Mouse (Mus musculus) telencephalon, adult 2 months (tissue): ENCODE measurements around the gene Ms4a10.

Experiments
- DNase-seq: peaks from one replicate; pipeline ENCODE4 v3.0.0-alpha.2; 2011; ENCODE audit warnings: low read depth, low spot score

Ms4a10 gene

GRCm38 (mm10) chr19:10974238-10974865, at the start of gene Ms4a10:
Gene Ms4a10 (minus strand): TSS chr19:10974670.
- DNase-seq = no peak

GRCm38 (mm10) chr19:11022382-11022781, 47.9 kb upstream of the Ms4a10 start:
- DNase-seq = no peak

DNA sequence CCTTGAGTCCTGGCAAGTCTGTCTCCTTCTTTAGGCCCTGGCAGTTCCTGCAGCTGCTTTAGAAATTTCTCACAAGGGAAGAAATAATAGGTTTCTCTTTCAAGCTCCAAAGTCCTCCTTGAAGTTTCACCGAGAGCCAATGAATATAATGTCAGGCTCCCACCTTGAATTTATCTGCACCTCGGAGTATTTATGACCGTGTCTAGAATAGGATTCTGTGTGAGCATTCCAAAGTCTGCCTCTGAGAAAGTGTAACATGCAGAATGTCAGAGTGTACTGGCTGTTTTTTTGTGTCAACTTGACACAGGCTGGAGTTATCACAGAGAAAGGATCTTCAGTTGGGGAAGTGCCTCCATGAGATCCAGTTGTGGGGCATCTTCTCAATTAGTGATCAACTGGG, 43.4 kb upstream of the Ms4a10 start, which contains the start of gene Ms4a18:
Gene Ms4a18, minus strand, starts transcription at position 141 of the 400 bp plus-strand sequence.
- DNase-seq = no peak

DNA sequence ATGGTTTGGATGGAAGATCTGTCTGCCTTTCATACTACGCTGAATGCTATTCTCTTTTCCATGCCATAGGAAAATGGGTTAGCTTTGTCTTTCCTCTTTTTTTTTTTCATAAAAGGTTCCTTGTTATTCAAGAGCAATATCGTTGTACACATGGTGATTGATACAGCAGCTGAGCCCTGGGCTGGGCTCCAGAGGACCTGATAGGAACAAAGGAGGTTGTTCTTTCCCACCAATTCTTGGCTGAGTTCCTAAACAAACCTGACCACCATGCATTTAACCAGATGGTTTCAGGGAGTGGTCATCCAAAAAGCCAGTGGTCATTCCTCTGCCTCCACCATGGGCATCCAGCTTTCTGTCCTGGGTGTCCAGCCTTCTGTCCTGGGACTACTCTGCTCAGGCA, 42.8 kb upstream of the Ms4a10 start:
- no peak for DNase-seq

GRCm38 (mm10) chr19:11015998-11016397, 41.5 kb upstream of the Ms4a10 start:
- no peak for DNase-seq

DNA sequence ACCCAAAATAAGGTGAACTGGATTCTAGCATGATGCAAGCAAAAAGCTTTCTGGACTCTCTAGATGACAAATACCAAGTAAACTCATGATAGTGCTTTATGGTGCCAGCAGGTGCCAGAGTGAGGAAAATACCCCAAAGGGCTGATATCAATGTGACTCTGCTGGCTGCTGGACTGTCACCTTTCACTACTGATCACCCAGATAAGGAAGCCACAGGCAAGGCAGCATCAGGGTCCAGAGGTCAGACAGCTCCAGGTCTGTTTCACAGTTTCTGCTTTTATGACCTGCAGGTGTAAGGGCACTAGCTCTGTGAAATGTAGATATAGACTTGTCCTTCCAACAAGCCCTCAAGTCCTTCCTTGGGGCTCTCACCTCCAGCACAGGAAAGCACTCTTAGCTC, 41.0 kb upstream of the Ms4a10 start:
- no peak for DNase-seq

DNA sequence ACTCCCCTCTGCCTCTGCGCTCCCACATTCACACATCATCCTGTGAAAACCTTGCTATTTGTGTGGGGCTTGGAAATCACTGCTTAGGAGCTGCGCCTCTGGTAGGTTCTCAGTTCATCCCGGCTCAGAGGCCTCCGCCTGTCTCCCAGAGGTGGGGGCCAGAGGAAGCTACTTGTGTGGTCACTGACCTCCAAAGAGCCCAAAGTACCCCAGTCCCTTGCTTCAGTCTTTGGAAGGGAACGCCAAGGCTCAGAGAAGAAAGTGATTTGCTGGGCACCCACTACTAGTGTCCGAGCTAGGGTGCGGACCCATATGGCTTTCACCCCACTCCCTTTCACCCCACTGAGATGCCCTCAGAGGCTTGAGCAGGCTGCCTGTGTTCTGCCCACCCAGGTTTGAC, 18.7 kb upstream of the Ms4a10 start, which contains the start of gene Ms4a15:
Gene Ms4a15, minus strand, starts transcription at position 101 of the 400 bp plus-strand sequence.
- DNase-seq = no peak

GRCm38 (mm10) chr19:10991911-10992310, 17.4 kb upstream of the Ms4a10 start:
- DNase-seq = no peak

DNA sequence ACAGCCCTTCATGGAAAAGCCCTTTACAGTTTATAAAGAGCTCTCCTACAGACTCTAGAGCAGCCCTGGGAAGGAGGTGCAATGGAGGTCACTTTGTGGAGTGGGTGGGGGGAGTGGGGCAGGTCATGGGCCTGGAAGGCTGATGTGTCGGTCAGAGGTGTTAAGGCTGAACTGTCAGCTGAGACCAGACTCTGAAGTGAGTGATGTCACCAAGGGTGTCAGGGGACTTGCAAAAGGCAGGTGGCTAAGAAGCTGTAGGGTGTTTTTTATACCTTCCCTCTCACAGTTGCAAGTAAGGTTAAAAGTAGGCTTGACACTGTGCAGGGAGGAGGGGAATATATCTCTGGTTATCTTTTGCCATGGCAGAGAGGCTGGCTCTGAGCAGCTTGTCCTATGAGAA, 16.3 kb upstream of the Ms4a10 start:
- no peak for DNase-seq

GRCm38 (mm10) chr19:10988563-10988962, 14.1 kb upstream of the Ms4a10 start:
- no peak for DNase-seq

DNA sequence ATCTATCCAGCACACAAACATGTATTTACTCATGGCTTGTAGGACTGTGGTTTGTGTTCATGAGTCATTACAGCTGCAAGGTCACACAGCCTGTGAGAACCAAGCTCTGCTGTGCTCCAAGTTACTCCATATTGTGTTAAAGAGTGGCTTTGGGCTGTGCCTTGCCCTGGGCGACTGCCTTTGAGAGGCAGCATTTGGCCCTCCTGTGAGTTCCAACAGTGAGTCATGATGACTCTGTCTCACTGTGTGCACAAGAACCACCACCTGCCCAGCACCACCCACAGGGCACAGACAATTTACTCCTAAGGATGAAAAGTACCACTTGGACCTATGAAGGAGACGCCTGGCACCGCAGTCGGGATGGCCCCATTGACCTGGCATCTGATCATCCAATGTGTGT, 11.4 kb upstream of the Ms4a10 start:
- no peak for DNase-seq

GRCm38 (mm10) chr19:10984551-10984950, 10.1 kb upstream of the Ms4a10 start:
- no peak for DNase-seq

- no peak for DNase-seq
These were observed 8.7 kb upstream of the Ms4a10 start for GRCm38 (mm10) chr19:10983146-10983545.

- no peak for DNase-seq
These were observed 5.7 kb upstream of the Ms4a10 start for GRCm38 (mm10) chr19:10980210-10980609.

GRCm38 (mm10) chr19:10979184-10980168, 5.0 kb upstream of the Ms4a10 start:
- DNase-seq = peak; percentile 33

DNA sequence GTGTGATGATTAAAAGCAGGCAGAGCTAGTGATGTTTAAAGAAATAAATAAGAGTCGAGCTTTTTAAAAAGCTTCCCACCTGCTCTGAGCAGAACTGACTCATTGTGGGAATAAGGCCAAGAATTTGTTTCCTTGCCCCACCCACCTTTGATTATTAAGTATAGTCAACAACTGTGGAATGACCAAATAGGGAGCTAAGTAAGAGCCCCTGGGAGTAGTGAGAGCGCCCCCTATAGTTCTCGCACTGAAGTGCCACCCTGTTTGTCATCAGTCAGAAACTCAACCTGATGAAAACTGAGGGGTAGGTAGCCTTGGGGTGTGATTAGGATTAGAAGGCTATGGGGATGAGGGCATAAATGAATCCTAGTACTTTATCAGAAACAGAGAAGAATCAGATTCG, 1.8 kb upstream of the Ms4a10 start:
- DNase-seq = no peak

DNA sequence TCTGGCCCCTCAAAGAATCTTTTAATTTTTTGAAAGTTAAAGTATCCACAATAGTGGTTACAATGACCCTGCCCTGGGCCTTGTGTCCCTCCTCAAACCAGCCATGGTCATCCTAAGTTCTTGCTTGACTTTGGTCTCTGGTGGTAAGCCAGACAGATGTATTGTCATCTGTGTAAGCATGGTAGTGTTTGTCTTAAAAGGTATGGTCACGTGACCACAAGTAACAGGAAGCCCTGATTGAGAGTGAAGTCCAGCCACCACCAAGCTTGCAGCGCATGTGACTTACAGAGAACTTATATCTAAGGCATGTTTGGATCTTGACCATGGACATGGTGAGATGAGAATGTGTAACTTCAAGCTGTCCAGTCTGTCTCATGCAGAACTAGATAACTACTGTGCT, 717 bp upstream of the Ms4a10 start:
- DNase-seq = no peak

- no peak for DNase-seq
These were observed 1.3 kb downstream of the Ms4a10 start for GRCm38 (mm10) chr19:10973187-10973586.

DNA sequence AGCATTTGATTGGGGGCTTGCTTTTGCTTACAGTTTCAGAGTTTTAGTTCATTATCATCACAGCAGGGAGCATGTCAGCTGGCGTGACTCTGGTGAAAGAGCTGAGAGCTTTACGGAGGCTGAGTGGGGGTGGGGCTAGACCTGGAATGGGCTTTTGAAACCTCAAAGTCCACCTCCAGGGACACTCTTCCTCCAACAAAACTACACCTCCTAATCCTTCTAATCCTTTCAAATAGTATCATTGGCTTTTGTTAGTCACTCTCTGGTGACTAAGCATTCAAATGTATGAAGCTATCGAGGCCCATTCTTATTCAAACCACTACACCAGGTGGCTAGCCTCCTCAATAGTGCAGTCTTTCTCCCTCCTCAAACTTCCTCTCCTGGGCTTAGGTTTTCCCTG, 1.8 kb downstream of the Ms4a10 start:
- no peak for DNase-seq

- no peak for DNase-seq
These were observed 4.0 kb downstream of the Ms4a10 start for GRCm38 (mm10) chr19:10970457-10970856.

DNA sequence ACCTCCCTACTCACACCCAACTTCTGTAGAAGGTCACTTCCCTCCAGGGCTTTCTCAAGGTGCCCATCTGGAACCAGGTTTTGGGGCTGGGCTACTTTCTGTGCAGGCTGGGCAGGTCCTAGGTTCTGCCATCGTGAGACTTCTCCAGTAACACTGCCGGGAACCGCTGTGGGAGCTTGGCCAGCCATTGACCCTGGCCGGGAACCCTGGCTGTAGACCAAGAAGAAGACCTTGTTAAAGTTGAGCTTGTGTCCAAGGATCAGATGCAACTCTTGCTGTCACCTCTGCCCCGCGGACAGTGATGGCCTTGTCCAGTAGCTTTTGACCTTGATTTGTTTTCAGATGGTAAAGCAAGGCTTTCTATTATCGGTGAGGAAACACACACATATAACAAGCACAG, 5.9 kb downstream of the Ms4a10 start:
- DNase-seq = no peak

- no peak for DNase-seq
These were observed 8.7 kb downstream of the Ms4a10 start for GRCm38 (mm10) chr19:10965721-10966120.

DNA sequence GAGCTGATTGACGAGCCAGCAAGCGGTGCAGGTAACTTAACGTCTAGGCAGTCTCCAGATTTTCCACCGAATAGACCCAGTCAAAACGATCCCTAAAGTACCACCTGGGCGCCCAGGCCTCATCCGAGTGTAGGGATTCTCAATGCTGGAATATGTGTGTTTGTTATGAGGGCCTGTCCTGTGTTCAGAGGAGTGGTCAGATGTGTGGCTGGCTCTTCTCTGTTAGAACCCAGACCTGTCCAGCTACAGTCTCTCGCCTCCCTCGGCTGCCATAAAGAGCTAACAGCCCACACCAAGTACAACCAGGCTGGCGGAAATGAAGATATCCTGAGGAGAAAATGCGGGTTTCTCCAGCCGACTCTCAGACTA, 14.5 kb downstream of the Ms4a10 start:
- DNase-seq = no peak
